Mouse (Mus musculus) thymus, adult 2 months (tissue): ENCODE results near the gene Acsl3.

Source experiments
- CTCF ChIP-seq: fragments of 200-500 bp; IDR thresholded peaks from 2 replicates; pipeline ENCODE4 v1.5.1; 2012; ENCODE audit warnings: mild to moderate bottlenecking, control low read depth, low read length, moderate library complexity, borderline replicate concordance; ENCODE audit not compliant: control insufficient read depth, poor library complexity, insufficient read depth; ENCODE audit errors: extremely low read depth
- POLR2A ChIP-seq: fragments of 200-500 bp; IDR thresholded peaks from 2 replicates; pipeline ENCODE4 v1.6.1; 2012; ENCODE audit warnings: mild to moderate bottlenecking, low read length, control low read depth, moderate library complexity; ENCODE audit not compliant: control insufficient read depth, poor library complexity, insufficient read depth; ENCODE audit errors: extremely low read depth

DNA sequence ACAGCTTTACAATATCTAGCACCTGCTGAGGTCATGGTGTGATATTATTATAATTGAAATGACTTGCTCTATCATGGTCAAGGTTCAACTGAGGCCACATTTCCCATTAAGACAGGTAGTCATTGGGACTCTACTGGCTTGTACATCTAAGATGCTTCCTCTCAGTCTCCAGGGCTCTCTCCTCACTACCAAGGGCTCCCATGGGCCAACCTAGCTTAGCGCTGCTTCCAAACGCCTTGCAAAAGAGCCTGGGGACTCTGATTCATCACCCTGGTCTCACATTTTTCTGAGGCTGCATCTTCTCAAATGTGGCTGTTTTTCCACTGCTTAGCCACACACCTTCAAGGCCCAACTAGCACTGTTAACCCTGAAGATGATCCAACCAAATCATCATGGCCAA, 33.3 kb upstream of the Acsl3 start:
- TF ChIP-seq POLR2A (no peak), CTCF (no peak)
